Mouse (Mus musculus): ENCODE results near the gene Trim44. TPM values are rescaled to one million over a fixed set of nuclear protein-coding genes. Genes with fewer than 3 reads are reported as not detected.
A peak's percentile ranks its signal among the peaks of the same experiment; 100 is the strongest.

Gene Trim44
- polyA plus RNA-seq, 2 experiments: 4.8 to 11.3 TPM

DNA sequence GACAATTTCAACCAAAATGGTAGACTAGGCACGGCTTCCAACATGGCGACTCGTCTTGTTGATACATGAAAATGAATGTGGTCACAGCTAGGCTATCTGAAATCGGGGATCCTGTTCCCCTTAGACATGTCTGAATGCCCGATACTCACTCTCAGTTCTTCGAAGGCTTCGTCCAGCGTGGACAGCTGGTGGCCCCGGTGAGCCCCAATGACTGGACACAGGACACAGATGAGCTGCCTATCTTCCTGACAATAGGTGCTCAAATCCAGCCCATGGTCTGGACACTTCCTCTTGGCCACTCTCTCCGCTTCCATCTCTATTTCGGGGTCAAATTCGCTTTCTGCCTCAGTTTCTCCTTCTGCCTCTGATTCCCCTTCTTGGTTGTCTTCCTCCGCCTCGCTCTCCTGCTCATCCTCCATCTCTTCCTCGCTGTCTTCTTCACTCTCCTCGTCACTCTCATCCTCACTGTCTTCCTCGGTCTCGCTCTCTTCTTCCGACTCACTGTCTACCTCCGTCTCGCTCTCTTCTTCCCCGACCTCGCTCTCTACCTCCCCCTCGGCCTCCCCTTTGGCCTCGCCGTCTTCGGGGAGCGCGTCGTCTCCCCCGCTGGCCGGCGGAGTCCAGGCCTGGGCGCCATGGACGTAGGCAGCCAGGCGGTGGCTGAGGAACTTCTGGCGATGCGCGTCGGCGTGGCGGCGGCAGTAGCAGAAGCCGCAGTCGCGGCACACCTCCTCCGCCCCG is 7.6 kb downstream of the Trim44 start:
- Histone ChIP-seq H3K4me2 (ENCODE audit: low read depth) (peak overlapping the region; percentile 71), H3K9me3 (ENCODE audit: control insufficient read depth, low read length) (no peaks in the 10 kb centered on the region), H3K36me3 (replicated peaks; ENCODE audit: control insufficient read depth, insufficient read depth, low read depth) (no peaks in the 10 kb centered on the region), H3K9ac (replicated peaks) (peak overlapping the region; percentile 66), H3K4me1 (replicated peaks; ENCODE audit: control insufficient read depth in 2 of 2, insufficient read depth in 2 of 2, low read length in 1 of 2) (peaks cover 15 to 20% of the 10 kb centered on the region in 2 experiments), H3K4me3 (ENCODE audit: insufficient read depth in 1 of 2, low read depth in 2 of 2, low read length in 2 of 2) (peak overlapping the region; percentile 66 to 67), H3K27me3 (ENCODE audit: control insufficient read depth, insufficient read depth, low read length) (no peaks in the 10 kb centered on the region), H3K27ac (no peak overlapping the region)
- ATAC-seq (ENCODE audit: insufficient read depth): no peak
- TF ChIP-seq CTCF (IDR thresholded peaks at IDR 0.05; ENCODE audit: low read depth): no peak; the same call in 1 of the 2 replicates
- TF ChIP-seq EP300 (IDR thresholded peaks at IDR 0.05; ENCODE audit: low read depth): no peak
- 34% methylated on average over 48 of the region's 48 CpGs for WGBS (ENCODE audit: insufficient replicate concordance)
- DNase-seq (ENCODE audit: low read depth in 3 of 3, low spot score in 3 of 3): no peak

DNA sequence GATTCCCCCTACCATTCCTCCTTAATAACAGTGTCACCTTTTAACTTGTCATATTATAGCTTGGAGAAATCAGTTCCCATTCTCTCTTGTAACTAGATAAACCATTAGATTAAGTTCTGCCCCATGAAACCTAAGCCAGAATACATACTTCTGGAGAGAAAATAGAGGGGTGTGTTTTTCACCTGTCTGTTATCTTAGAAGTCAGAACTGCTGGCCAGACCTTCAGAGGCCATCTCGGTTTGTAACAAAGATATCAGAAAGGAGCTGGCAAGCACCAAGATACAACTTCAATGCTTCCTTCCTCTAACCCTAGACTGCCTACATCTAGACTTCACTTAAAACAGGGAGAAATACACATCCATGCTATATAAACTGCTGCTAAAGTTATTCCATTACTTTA is 11.1 kb downstream of the Trim44 start:
- TF ChIP-seq EP300 (IDR thresholded peaks at IDR 0.05; ENCODE audit: low read depth) (no peak), CTCF (IDR thresholded peaks at IDR 0.05; ENCODE audit: low read depth) (no peak)
- H3K4me1 ChIP-seq (replicated peaks; ENCODE audit: control insufficient read depth in 2 of 2, insufficient read depth in 2 of 2, low read length in 1 of 2): peaks cover 15 to 20% of the 10 kb centered on the region in 2 experiments
- no peak overlapping the region for H3K27ac ChIP-seq
- no peak overlapping the region for H3K9ac ChIP-seq (replicated peaks)
- no peaks in the 10 kb centered on the region for H3K36me3 ChIP-seq (replicated peaks; ENCODE audit: control insufficient read depth, insufficient read depth, low read depth)
- no peaks in the 10 kb centered on the region for H3K9me3 ChIP-seq (ENCODE audit: control insufficient read depth, low read length)
- ATAC-seq (ENCODE audit: insufficient read depth) (no peak), DNase-seq (ENCODE audit: low read depth in 3 of 3, low spot score in 3 of 3) (no peak)
- no peak overlapping the region for H3K4me3 ChIP-seq (ENCODE audit: insufficient read depth in 1 of 2, low read depth in 2 of 2, low read length in 2 of 2)
- 11% methylated on average over 1 of the region's 1 CpGs for WGBS (ENCODE audit: insufficient replicate concordance)
- H3K4me2 ChIP-seq (ENCODE audit: low read depth): no peak overlapping the region
- no peaks in the 10 kb centered on the region for H3K27me3 ChIP-seq (ENCODE audit: control insufficient read depth, insufficient read depth, low read length)

DNA sequence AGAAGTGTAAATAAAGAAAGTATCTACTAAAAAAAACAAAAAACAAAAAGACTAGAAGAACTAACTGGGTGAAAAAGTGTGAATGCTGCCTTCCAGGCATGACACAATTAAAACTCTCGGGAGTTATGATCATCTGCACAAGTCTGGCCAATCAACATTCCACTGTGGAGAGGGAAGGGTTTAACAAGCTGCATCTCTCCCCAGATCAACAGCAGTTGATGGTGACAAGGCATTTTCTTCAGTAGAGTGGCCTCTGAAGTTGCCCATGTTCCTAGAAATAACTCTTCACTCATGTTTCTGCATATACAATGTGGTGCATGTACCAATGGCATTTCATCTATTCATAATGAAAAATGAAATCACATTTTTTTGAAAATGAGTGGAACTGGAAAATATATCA is 14.2 kb downstream of the Trim44 start:
- Histone ChIP-seq H3K9me3 (ENCODE audit: control insufficient read depth, low read length) (no peaks in the 10 kb centered on the region), H3K4me1 (replicated peaks; ENCODE audit: control insufficient read depth in 2 of 2, insufficient read depth in 2 of 2, low read length in 1 of 2) (peaks cover 0 to 5% of the 10 kb centered on the region in 2 experiments; a peak in 1 of 4 replicates), H3K36me3 (replicated peaks; ENCODE audit: control insufficient read depth, insufficient read depth, low read depth) (no peaks in the 10 kb centered on the region), H3K4me2 (ENCODE audit: low read depth) (no peak overlapping the region), H3K9ac (replicated peaks) (no peak overlapping the region), H3K27me3 (ENCODE audit: control insufficient read depth, insufficient read depth, low read length) (no peaks in the 10 kb centered on the region), H3K4me3 (ENCODE audit: insufficient read depth in 1 of 2, low read depth in 2 of 2, low read length in 2 of 2) (no peak overlapping the region), H3K27ac (no peak overlapping the region)
- 47% methylated on average over 1 of the region's 1 CpGs for WGBS (ENCODE audit: insufficient replicate concordance)
- ATAC-seq (ENCODE audit: insufficient read depth): no peak
- TF ChIP-seq EP300 (IDR thresholded peaks at IDR 0.05; ENCODE audit: low read depth) (no peak), CTCF (IDR thresholded peaks at IDR 0.05; ENCODE audit: low read depth) (no peak)
- no peak for DNase-seq (ENCODE audit: low read depth in 3 of 3, low spot score in 3 of 3)

DNA sequence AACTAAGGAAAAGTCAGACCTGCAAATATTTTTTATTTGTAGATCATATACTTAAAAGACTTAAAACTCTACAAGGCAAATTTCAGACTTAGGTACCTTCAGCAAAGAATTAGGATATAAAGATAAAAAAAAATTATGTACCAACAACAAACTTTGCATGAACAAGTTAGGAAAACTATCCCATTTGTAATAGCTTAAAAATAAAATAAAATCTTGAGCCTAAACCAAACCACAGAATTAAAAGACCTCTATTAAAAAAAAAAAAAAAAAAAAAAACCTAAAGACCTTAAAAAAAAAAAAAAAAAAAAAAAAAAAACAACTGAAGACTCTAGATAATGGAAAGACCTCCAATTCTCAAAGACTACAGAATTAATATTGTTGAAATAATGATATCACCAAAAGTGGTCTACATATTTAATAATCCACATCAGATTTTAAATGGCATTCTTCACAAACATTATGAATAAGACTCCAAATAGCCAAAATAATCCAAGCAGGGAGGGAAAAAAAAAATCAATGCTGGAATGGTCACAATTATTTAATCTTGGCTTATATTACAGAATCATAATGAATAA is 22.2 kb downstream of the Trim44 start:
- no peaks in the 10 kb centered on the region for H3K36me3 ChIP-seq (replicated peaks; ENCODE audit: control insufficient read depth, insufficient read depth, low read depth)
- no peak for ATAC-seq (ENCODE audit: insufficient read depth)
- TF ChIP-seq CTCF (IDR thresholded peaks at IDR 0.05; ENCODE audit: low read depth): no peak
- TF ChIP-seq EP300 (IDR thresholded peaks at IDR 0.05; ENCODE audit: low read depth): no peak

DNA sequence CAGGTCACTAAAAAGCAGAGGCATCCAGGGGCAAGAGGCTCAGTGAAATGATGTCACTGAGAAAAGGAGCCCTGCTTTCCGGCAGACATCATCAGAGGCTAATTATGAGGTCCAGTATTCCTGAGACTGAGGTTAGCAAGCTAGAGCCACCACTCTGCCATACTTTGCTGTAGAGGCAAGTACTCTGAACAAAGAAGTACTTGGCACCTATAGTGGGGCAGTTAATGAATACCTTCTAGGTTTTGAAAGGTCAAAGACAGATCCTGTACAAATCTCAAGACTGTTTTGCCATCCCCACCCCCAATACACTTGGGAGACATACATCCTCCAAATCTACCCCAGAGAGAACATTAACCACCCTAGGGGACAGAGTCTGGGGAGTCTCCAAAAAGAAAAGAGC is 23.1 kb downstream of the Trim44 start:
- ATAC-seq (ENCODE audit: insufficient read depth) (no peak), DNase-seq (ENCODE audit: low read depth in 3 of 3, low spot score in 3 of 3) (no peak)
- Histone ChIP-seq H3K27ac (no peak overlapping the region), H3K27me3 (ENCODE audit: control insufficient read depth, insufficient read depth, low read length) (no peaks in the 10 kb centered on the region), H3K4me2 (ENCODE audit: low read depth) (no peak overlapping the region), H3K4me3 (ENCODE audit: insufficient read depth in 1 of 2, low read depth in 2 of 2, low read length in 2 of 2) (no peak overlapping the region), H3K4me1 (replicated peaks; ENCODE audit: control insufficient read depth in 2 of 2, insufficient read depth in 2 of 2, low read length in 1 of 2) (peaks cover 0 to 3% of the 10 kb centered on the region in 2 experiments; a peak in 3 of 4 replicates), H3K9me3 (ENCODE audit: control insufficient read depth, low read length) (no peaks in the 10 kb centered on the region), H3K9ac (replicated peaks) (no peak overlapping the region), H3K36me3 (replicated peaks; ENCODE audit: control insufficient read depth, insufficient read depth, low read depth) (no peaks in the 10 kb centered on the region)
- no peak for TF ChIP-seq EP300 (IDR thresholded peaks at IDR 0.05; ENCODE audit: low read depth)
- TF ChIP-seq CTCF (IDR thresholded peaks at IDR 0.05; ENCODE audit: low read depth): no peak
- WGBS (ENCODE audit: insufficient replicate concordance): 55% methylated on average over 1 of the region's 1 CpGs

More for the DNA sequence above, 22.2 kb downstream of the Trim44 start:
- DNase-seq (ENCODE audit: low read depth in 3 of 3, low spot score in 3 of 3): no peak
- no peak overlapping the region for H3K27ac ChIP-seq
- no peak overlapping the region for H3K4me2 ChIP-seq (ENCODE audit: low read depth)
- H3K4me1 ChIP-seq (replicated peaks; ENCODE audit: control insufficient read depth in 2 of 2, insufficient read depth in 2 of 2, low read length in 1 of 2): peaks cover 0 to 3% of the 10 kb centered on the region in 2 experiments; a peak in 3 of 4 replicates
- H3K4me3 ChIP-seq (ENCODE audit: insufficient read depth in 1 of 2, low read depth in 2 of 2, low read length in 2 of 2): no peak overlapping the region
- no peak overlapping the region for H3K9ac ChIP-seq (replicated peaks)
- H3K9me3 ChIP-seq (ENCODE audit: control insufficient read depth, low read length): no peaks in the 10 kb centered on the region
- H3K27me3 ChIP-seq (ENCODE audit: control insufficient read depth, insufficient read depth, low read length): no peaks in the 10 kb centered on the region
